Mouse (Mus musculus) E14TG2a.4 (cell line): ENCODE data around the gene Mtx2.

Source experiments
- H3K27me3 ChIP-seq: 2 replicates; pipeline ENCODE4 v1.6.1; 2014; ENCODE audit warnings: low read length, control low read depth; ENCODE audit not compliant: insufficient read depth
- H3K36me3 ChIP-seq: 2 replicates; pipeline ENCODE4 v1.6.1; 2014; ENCODE audit warnings: low read length, control low read depth; ENCODE audit not compliant: insufficient read depth
- H3K4me1 ChIP-seq: replicated peaks from 2 replicates; pipeline ENCODE4 v1.6.1; 2014; ENCODE audit warnings: low read depth, low read length, control low read depth
- H3K4me3 ChIP-seq: replicated peaks from 2 replicates; pipeline ENCODE4 v1.5.1; 2014; ENCODE audit warnings: mild to moderate bottlenecking, low read length
- H3K9me3 ChIP-seq: 2 replicates; pipeline ENCODE4 v1.6.1; 2014; ENCODE audit warnings: low read length, control low read depth
- CTCF ChIP-seq: conservative IDR thresholded peaks from 2 replicates; pipeline ENCODE4 v1.5.1; 2014; ENCODE audit warnings: low read length
- NANOG ChIP-seq: IDR thresholded peaks from 2 replicates; pipeline ENCODE4 v1.6.1; 2014; ENCODE audit warnings: borderline replicate concordance, low read length, mixed read lengths
- POU5F1 ChIP-seq: IDR thresholded peaks from 2 replicates; pipeline ENCODE4 v1.6.1; 2014; ENCODE audit warnings: low read length, borderline replicate concordance

Mtx2 gene

GRCm38 (mm10) chr2:74825730-74826430 lies at the start of gene Mtx2:
Mtx2 (plus strand) TSS chr2:74825803.
- Histone ChIP-seq H3K27me3 (peaks cover 4% of the 10 kb centered on the region; the same call in 1 of the 2 replicates), H3K36me3 (no peaks in the 10 kb centered on the region), H3K9me3 (no peaks in the 10 kb centered on the region), H3K4me1 (peaks cover 13% of the 10 kb centered on the region), H3K4me3 (peak within 1 kb of the TSS; percentile 91)
- no peak for TF ChIP-seq CTCF
- TF ChIP-seq POU5F1, result no peak
- TF ChIP-seq NANOG, result no peak

- H3K27me3 ChIP-seq, result peaks cover 34% of the 10 kb centered on the region
- H3K4me1 ChIP-seq, result peaks cover 9% of the 10 kb centered on the region
- TF ChIP-seq POU5F1 (0 out of 2 replicates have a peak, but pooled peaks have one; percentile 21), CTCF (no peak), NANOG (no peak)
- no peaks in the 10 kb centered on the region for H3K36me3 ChIP-seq
- H3K4me3 ChIP-seq, result no peak overlapping the region
- H3K9me3 ChIP-seq, result no peaks in the 10 kb centered on the region; the same call in 1 of the 2 replicates
Observed at GRCm38 (mm10) chr2:74777536-74778275, 47.9 kb upstream of the Mtx2 start.

DNA sequence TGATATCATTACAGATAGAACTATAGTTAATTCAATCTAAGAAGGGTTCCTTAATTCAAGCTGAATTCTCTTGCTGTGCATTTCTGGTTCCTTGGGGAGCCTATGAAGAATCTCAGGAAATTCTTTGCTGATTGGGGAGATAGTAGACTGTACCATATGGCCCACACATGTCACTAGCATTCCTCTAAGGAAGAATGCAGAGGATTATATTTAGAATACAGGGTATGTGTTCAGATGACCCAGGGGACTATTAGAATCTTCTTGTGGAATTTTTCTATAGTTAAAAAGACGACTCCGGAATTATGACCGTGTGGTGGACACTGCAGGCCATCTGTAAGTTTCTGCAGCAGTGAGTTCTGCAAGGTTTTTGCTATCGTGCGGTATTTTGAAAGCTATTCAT lies 44.2 kb upstream of the Mtx2 start:
- Histone ChIP-seq H3K4me3 (no peak overlapping the region), H3K4me1 (peaks cover 9% of the 10 kb centered on the region), H3K36me3 (no peaks in the 10 kb centered on the region), H3K27me3 (peaks cover 27% of the 10 kb centered on the region), H3K9me3 (no peaks in the 10 kb centered on the region; the same call in 1 of the 2 replicates)
- TF ChIP-seq NANOG, result no peak
- TF ChIP-seq POU5F1, result no peak
- no peak for TF ChIP-seq CTCF

DNA sequence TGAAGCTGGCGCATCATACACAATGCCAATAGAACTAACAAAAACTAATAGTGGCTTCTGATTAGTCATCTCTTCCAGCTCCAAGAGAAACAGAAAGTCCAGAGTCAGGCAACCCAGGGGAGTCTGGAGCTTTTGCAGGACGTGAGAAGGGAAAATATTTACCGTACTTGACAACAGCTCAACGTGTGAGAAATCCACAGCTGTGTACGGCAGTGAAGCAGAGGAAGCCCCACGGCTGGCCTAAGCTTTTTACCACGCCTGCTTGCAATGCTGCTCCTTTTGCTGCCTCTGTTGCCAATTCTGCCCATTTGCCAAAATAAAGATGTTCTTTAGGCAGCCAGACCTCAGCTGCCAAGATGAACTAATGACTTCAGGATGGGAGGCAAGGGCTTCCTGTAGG lies 30.1 kb upstream of the Mtx2 start:
- Histone ChIP-seq H3K27me3 (no peaks in the 10 kb centered on the region), H3K36me3 (no peaks in the 10 kb centered on the region), H3K9me3 (no peaks in the 10 kb centered on the region), H3K4me3 (no peak overlapping the region), H3K4me1 (peaks cover 9% of the 10 kb centered on the region)
- TF ChIP-seq NANOG (no peak), CTCF (no peak), POU5F1 (no peak)

- Histone ChIP-seq H3K4me3 (no peak overlapping the region), H3K27me3 (0 out of 2 replicates have a peak, but pooled peaks cover 3% of the 10 kb centered on the region)
- no peak for TF ChIP-seq CTCF
- no peak for TF ChIP-seq NANOG
- no peak for TF ChIP-seq POU5F1
Observed at GRCm38 (mm10) chr2:74808431-74808830, 17.2 kb upstream of the Mtx2 start.

GRCm38 (mm10) chr2:74822654-74823053 lies 2.9 kb upstream of the Mtx2 start:
- TF ChIP-seq NANOG (no peak), CTCF (no peak), POU5F1 (no peak)
- Histone ChIP-seq H3K36me3 (no peaks in the 10 kb centered on the region), H3K9me3 (no peaks in the 10 kb centered on the region), H3K27me3 (peaks cover 4% of the 10 kb centered on the region; the same call in 1 of the 2 replicates), H3K4me1 (peaks cover 13% of the 10 kb centered on the region), H3K4me3 (no peak overlapping the region)

More at GRCm38 (mm10) chr2:74808431-74808830, 17.2 kb upstream of the Mtx2 start:
- Histone ChIP-seq H3K4me1 (no peaks in the 10 kb centered on the region), H3K9me3 (no peaks in the 10 kb centered on the region), H3K36me3 (no peaks in the 10 kb centered on the region)

- H3K4me1 ChIP-seq, result peaks cover 13% of the 10 kb centered on the region
- no peaks in the 10 kb centered on the region for H3K36me3 ChIP-seq
- no peaks in the 10 kb centered on the region for H3K9me3 ChIP-seq
- H3K4me3 ChIP-seq, result peak overlapping the region; percentile 91
- peaks cover 4% of the 10 kb centered on the region; the same call in 1 of the 2 replicates for H3K27me3 ChIP-seq
- TF ChIP-seq POU5F1 (no peak), CTCF (no peak), NANOG (no peak)
Observed at GRCm38 (mm10) chr2:74825371-74825729, 253 bp upstream of the Mtx2 start.

GRCm38 (mm10) chr2:74846992-74847391 lies 21.4 kb downstream of the Mtx2 start:
- no peaks in the 10 kb centered on the region for H3K27me3 ChIP-seq
- no peaks in the 10 kb centered on the region for H3K4me1 ChIP-seq
- H3K9me3 ChIP-seq, result no peaks in the 10 kb centered on the region
- TF ChIP-seq CTCF (no peak), NANOG (no peak), POU5F1 (no peak)
- no peak overlapping the region for H3K4me3 ChIP-seq
- no peaks in the 10 kb centered on the region for H3K36me3 ChIP-seq
